Mouse (Mus musculus) forebrain, postnatal 0 days (tissue): Measurements from ENCODE around the gene Tmem251. TPM values are rescaled to one million over a fixed set of nuclear protein-coding genes. Genes with fewer than 3 reads are reported as not detected.

ENCODE experiments used
- ATAC-seq: fragments of 200-750 bp; cut with Nextera tagmentation; 2 replicates; pipeline ENCODE4 v1.8.0; 2017; ENCODE audit warnings: mild to moderate bottlenecking, moderate library complexity
- DNase-seq: peaks from one replicate; pipeline ENCODE4 v3.0.0-alpha.2; 2015
- H3K27ac ChIP-seq: fragments of 300-500 bp; sonication (generic); 2 replicates; pipeline ENCODE4 v1.5.1; 2014; ENCODE audit warnings: low read depth, mild to moderate bottlenecking, antibody characterized with exemption, low read length, moderate library complexity, mixed read lengths
- H3K27me3 ChIP-seq: fragments of 300-500 bp; sonication (generic); 2 replicates; pipeline ENCODE4 v1.6.1; 2014; ENCODE audit warnings: mild to moderate bottlenecking, low read length, mixed read lengths; ENCODE audit not compliant: insufficient read depth
- H3K36me3 ChIP-seq: fragments of 300-500 bp; sonication (generic); 2 replicates; pipeline ENCODE4 v1.6.1; 2014; ENCODE audit warnings: mild to moderate bottlenecking, moderate library complexity; ENCODE audit not compliant: insufficient read depth
- H3K4me1 ChIP-seq: fragments of 300-500 bp; sonication (generic); 2 replicates; pipeline ENCODE4 v1.6.1; 2014; ENCODE audit warnings: antibody characterized with exemption; ENCODE audit not compliant: insufficient read depth
- H3K4me2 ChIP-seq: fragments of 300-500 bp; sonication (generic); 2 replicates; pipeline ENCODE4 v1.6.1; 2014; ENCODE audit warnings: low read depth, mild to moderate bottlenecking, moderate library complexity
- H3K4me3 ChIP-seq: fragments of 300-500 bp; sonication (generic); 2 replicates; pipeline ENCODE4 v1.5.1; 2014; ENCODE audit warnings: low read depth, low read length, mixed read lengths
- H3K9ac ChIP-seq: fragments of 300-500 bp; sonication (generic); 2 replicates; pipeline ENCODE4 v1.6.1; 2014; ENCODE audit warnings: mild to moderate bottlenecking
- H3K9me3 ChIP-seq: fragments of 300-500 bp; sonication (generic); 2 replicates; pipeline ENCODE4 v1.6.1; 2016; ENCODE audit warnings: low read length
- CTCF ChIP-seq: sonication (generic); IDR thresholded peaks from 2 replicates; pipeline ENCODE4 v1.5.1; 2016; ENCODE audit warnings: antibody characterized with exemption, control low read depth, low read depth
- WGBS: fragments of 180-500 bp; shearing (Covaris S2); extraction: QIAGEN DNeasy Blood & Tissue Kit; methylation state at CpG from one replicate; pipeline ENCODE4 v1.1.7; 2014; 5-methylcytosine and 5-hydroxymethylcytosine counted together
- polyA plus RNA-seq: library from polyadenylated mRNA; unstranded; fragments of >200 nt; fragmentation: Nextera tagmentation; extraction: Ambion mirVana; gene quantifications from 2 replicates; pipeline ENCODE4 v1.2.1, GENCODE M21; 2015
- total RNA-seq: library from RNA; depleted of rRNA; stranded (reverse); fragments of >200 nt; gene quantifications from 2 replicates; pipeline ENCODE4 v1.2.3, GENCODE M21; 2014; rRNA removed

The Tmem251 gene
- 5.7 and 6.0 TPM in 2 replicates for total RNA-seq
- polyA plus RNA-seq: 12.9 and 13.1 TPM in 2 replicates

- ATAC-seq: peak; percentile 99
- peak within 1 kb of the TSS; percentile 94 for H3K27ac ChIP-seq
- no peaks in the 10 kb centered on the region for H3K27me3 ChIP-seq
- TF ChIP-seq CTCF: no peak; the same call in 1 of the 2 replicates
- no peaks in the 10 kb centered on the region for H3K9me3 ChIP-seq
- WGBS: 2% methylated on average over 58 of the region's 63 CpGs
- DNase-seq: peak; percentile 92
- peak within 1 kb of the TSS; percentile 81 for H3K4me3 ChIP-seq
- peaks cover 19% of the 10 kb centered on the region for H3K4me1 ChIP-seq
- H3K4me2 ChIP-seq: peak within 1 kb of the TSS; percentile 85
- H3K9ac ChIP-seq: peak within 1 kb of the TSS; percentile 82
- H3K36me3 ChIP-seq: peaks cover 14% of the 10 kb centered on the region; the same call in 1 of the 2 replicates
These were observed at the start of gene Tmem251, which contains the start of gene Moap1 for GRCm38 (mm10) chr12:102743589-102744574. TSS of gene Tmem251 (plus strand) at chr12:102743762. TSS of gene Moap1 (minus strand) at chr12:102743661.

- DNase-seq (no peak), ATAC-seq (no peak)
- TF ChIP-seq CTCF: no peak
- Histone ChIP-seq H3K4me1 (peaks cover 27% of the 10 kb centered on the region), H3K27me3 (no peaks in the 10 kb centered on the region), H3K4me2 (no peak overlapping the region), H3K4me3 (no peak overlapping the region), H3K36me3 (no peaks in the 10 kb centered on the region), H3K9ac (no peak overlapping the region), H3K27ac (no peak overlapping the region), H3K9me3 (no peaks in the 10 kb centered on the region)
- WGBS: 56% methylated on average over 18 of the region's 18 CpGs
These were observed 48.0 kb upstream of the Tmem251 start for GRCm38 (mm10) chr12:102695369-102696239.

- H3K27ac ChIP-seq: no peak overlapping the region
- 82% methylated on average over 14 of the region's 14 CpGs for WGBS
These were observed 46.8 kb upstream of the Tmem251 start for GRCm38 (mm10) chr12:102696635-102697354.

GRCm38 (mm10) chr12:102697381-102697780, 46.2 kb upstream of the Tmem251 start:
- Histone ChIP-seq H3K4me2 (no peak overlapping the region), H3K9me3 (no peaks in the 10 kb centered on the region), H3K4me3 (no peak overlapping the region), H3K4me1 (peaks cover 35% of the 10 kb centered on the region), H3K36me3 (no peaks in the 10 kb centered on the region), H3K9ac (no peak overlapping the region), H3K27me3 (no peaks in the 10 kb centered on the region), H3K27ac (no peak overlapping the region)
- no peak for ATAC-seq
- no peak for TF ChIP-seq CTCF
- WGBS: 87% methylated on average over 7 of the region's 7 CpGs
- DNase-seq: no peak

More at GRCm38 (mm10) chr12:102696635-102697354, 46.8 kb upstream of the Tmem251 start:
- H3K36me3 ChIP-seq: no peaks in the 10 kb centered on the region
- H3K4me2 ChIP-seq: no peak overlapping the region
- peaks cover 29% of the 10 kb centered on the region for H3K4me1 ChIP-seq
- ATAC-seq (no peak), DNase-seq (no peak)
- H3K4me3 ChIP-seq: no peak overlapping the region
- no peaks in the 10 kb centered on the region for H3K9me3 ChIP-seq
- no peaks in the 10 kb centered on the region for H3K27me3 ChIP-seq
- no peak overlapping the region for H3K9ac ChIP-seq
- TF ChIP-seq CTCF: no peak

- H3K27me3 ChIP-seq: no peaks in the 10 kb centered on the region
- H3K9ac ChIP-seq: no peak overlapping the region
- no peak overlapping the region for H3K4me2 ChIP-seq
- no peaks in the 10 kb centered on the region for H3K9me3 ChIP-seq
- DNase-seq (no peak), ATAC-seq (peak; percentile 32)
- peaks cover 35% of the 10 kb centered on the region for H3K4me1 ChIP-seq
- 16% methylated on average over 1 of the region's 1 CpGs for WGBS
- no peak for TF ChIP-seq CTCF
- H3K27ac ChIP-seq: no peak overlapping the region
- no peaks in the 10 kb centered on the region for H3K36me3 ChIP-seq
- H3K4me3 ChIP-seq: no peak overlapping the region
These were observed 45.4 kb upstream of the Tmem251 start for GRCm38 (mm10) chr12:102698089-102698684.

- H3K4me3 ChIP-seq: no peak overlapping the region
- H3K36me3 ChIP-seq: no peaks in the 10 kb centered on the region
- H3K9ac ChIP-seq: no peak overlapping the region
- H3K4me1 ChIP-seq: peaks cover 35% of the 10 kb centered on the region
- no peak overlapping the region for H3K27ac ChIP-seq
- H3K27me3 ChIP-seq: no peaks in the 10 kb centered on the region
- H3K9me3 ChIP-seq: no peaks in the 10 kb centered on the region
- ATAC-seq (no peak), DNase-seq (no peak)
- no peak for TF ChIP-seq CTCF
- no peak overlapping the region for H3K4me2 ChIP-seq
- WGBS: 14% methylated on average over 1 of the region's 1 CpGs
These were observed 44.4 kb upstream of the Tmem251 start for GRCm38 (mm10) chr12:102699156-102699555.
